Mouse (Mus musculus) mesoderm, embryonic 11.5 days (tissue): ENCODE results near the gene Ptchd4.

Experiments
- DNase-seq: peaks from one replicate; pipeline ENCODE4 v3.0.0-alpha.2; 2012; ENCODE audit warnings: low read depth, low spot score

Ptchd4 gene

GRCm38 (mm10) chr17:42427961-42428360 lies 112.2 kb downstream of the Ptchd4 start:
- DNase-seq, result no peak

- no peak for DNase-seq
Observed at GRCm38 (mm10) chr17:42430380-42430779, 114.6 kb downstream of the Ptchd4 start.

GRCm38 (mm10) chr17:42452235-42452634 lies 136.5 kb downstream of the Ptchd4 start:
- DNase-seq, result no peak

GRCm38 (mm10) chr17:42456441-42456840 lies 140.7 kb downstream of the Ptchd4 start:
- DNase-seq, result no peak

GRCm38 (mm10) chr17:42462726-42463125 lies 147.0 kb downstream of the Ptchd4 start:
- no peak for DNase-seq

GRCm38 (mm10) chr17:42480173-42480991 lies 164.6 kb downstream of the Ptchd4 start:
- peak; percentile 1 for DNase-seq

- DNase-seq, result no peak
Observed at GRCm38 (mm10) chr17:42509356-42510262, 193.9 kb downstream of the Ptchd4 start.

GRCm38 (mm10) chr17:42530147-42530546 lies 214.4 kb downstream of the Ptchd4 start:
- DNase-seq, result no peak

- DNase-seq, result no peak
Observed at GRCm38 (mm10) chr17:42549578-42549977, 233.8 kb downstream of the Ptchd4 start.
